Mouse (Mus musculus): ENCODE data around the gene Mettl7b.

GRCm38 (mm10) chr10:128933976-128934721, 26.6 kb downstream of the Mettl7b start:
- TF ChIP-seq CHD2 (IDR thresholded peaks at IDR 0.05; ENCODE audit: low read depth, low read length) (no peak), MAFK (IDR thresholded peaks at IDR 0.05; ENCODE audit: insufficient read depth, low read depth, low read length) (no peak), ZNF384 (IDR thresholded peaks at IDR 0.05; ENCODE audit: low read depth, low read length) (no peak), ZC3H11A (IDR thresholded peaks at IDR 0.05; ENCODE audit: borderline replicate concordance, low read depth, low read length) (no peak), HCFC1 (IDR thresholded peaks at IDR 0.05; ENCODE audit: borderline replicate concordance, insufficient read depth, low read length) (no peak)
